Mouse (Mus musculus): ENCODE results near the gene Slbp.

Slbp gene

DNA sequence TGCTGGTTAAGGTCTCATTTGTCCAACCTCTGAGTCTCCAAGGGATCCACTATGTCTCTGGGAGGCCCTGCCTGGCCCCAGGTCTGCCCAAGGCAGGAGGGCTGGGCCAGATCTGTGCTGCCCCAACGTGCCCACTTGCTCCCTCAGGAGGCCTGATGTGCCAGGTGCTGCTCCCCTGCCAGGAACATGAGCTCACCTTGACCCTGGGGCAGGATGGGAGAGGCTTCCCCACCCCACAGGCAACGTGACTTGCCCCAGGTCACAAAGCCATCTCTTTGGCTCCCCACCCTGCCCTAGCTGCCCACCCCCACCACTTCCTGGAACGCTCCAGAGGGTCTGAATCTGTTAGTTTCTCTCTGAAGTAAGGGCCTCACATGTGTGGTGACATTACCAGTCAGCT lies 28.7 kb upstream of the Slbp start:
- DNase-seq (ENCODE audit: low read depth, low spot score): no peak

DNA sequence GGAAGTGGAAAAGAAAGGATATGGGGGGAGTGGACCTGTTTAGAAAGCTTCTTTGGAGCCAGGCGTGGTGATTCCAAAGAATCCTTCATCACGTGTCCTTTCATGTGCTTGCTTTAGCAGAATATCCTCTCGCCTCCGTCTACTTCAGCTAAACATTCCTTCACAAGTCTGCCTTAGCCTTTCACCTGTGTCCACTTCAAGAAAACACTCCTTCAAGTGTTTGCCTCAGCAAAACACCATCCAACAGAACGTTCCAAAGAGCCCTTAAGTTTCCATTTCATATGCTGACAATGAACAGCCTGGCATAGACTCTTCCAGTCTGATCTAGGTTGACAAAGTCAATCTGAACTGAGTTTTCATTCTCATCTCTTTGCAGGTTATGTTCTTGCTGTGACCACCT lies 25.9 kb upstream of the Slbp start:
- no peak for DNase-seq (ENCODE audit: low read depth, low spot score)

DNA sequence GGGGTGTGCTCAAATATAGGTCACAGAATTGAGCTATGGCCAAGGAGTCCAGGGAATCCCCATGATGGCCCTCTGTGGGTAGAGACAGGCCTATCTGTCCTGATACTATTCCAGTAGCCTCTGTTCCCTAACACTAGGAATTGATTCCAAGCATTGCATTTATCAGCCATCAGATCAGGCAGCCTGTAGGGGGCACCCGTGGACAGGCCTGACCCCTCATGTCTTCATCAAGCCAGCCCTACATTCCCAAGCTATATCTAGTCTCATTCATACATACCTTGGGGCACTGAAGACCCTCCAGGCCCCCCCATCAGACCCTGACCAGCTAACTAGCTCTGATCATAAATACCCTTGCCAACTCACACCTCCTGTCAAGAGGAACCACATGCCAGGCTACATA lies 23.6 kb upstream of the Slbp start:
- DNase-seq (ENCODE audit: low read depth, low spot score): no peak

DNA sequence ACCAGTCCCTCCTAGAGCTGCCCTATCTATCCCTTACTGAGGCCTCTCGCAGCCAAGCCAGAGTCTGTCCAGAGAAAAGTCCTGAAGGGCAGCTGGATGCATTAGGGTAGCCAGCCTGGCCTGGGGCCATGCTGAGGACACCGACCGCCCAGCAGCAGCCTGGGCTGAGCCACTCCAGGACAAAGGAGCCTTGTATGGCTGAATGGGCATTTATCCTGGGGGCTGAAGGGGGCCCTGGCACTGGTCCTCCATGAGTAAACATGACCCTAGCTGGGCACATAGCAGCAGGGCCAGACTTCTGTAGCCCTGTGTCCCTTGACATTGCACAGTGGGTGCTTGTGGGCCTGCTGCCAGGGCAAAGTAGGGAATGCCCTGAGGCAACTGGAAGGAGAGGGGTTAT lies 22.1 kb upstream of the Slbp start:
- DNase-seq (ENCODE audit: low read depth, low spot score): no peak

DNA sequence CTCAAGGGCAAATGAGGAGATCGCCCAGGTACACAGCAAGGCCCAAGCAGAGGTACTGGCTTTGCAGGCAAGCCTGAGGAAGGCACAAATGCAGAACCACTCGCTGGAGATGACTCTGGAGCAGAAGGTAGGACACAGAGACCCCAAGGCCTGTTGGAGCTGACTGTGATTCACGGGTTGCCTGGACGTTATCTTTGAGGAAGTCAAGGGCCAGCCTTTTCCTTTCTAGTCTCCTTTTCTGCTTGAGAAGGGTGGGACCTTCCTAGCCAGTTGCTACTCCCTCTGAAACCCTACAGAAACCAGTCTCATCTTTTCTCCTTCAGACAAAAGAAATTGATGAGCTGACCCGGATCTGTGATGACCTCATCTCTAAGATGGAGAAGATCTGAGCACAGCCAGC lies 19.3 kb upstream of the Slbp start:
- DNase-seq (ENCODE audit: low read depth, low spot score): no peak

DNA sequence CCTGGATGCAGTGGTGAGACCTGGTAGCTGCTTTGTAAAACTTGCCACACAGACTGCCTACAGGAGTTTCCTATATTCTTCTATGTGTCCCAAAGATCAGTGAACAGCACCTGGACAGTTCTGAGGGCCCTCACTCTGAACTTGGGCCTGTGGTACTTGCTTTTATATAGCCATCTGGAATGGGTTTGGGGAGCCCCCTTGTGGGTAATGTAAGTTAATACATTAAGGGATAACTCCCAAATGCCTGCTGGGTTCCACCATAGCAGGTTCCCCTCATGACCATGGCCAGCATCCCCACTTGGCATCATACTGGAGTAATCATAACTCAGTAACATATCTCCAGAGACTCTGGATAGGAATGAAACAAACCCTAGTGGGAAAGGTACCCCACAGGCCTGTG lies 15.8 kb upstream of the Slbp start:
- DNase-seq (ENCODE audit: low read depth, low spot score): no peak

DNA sequence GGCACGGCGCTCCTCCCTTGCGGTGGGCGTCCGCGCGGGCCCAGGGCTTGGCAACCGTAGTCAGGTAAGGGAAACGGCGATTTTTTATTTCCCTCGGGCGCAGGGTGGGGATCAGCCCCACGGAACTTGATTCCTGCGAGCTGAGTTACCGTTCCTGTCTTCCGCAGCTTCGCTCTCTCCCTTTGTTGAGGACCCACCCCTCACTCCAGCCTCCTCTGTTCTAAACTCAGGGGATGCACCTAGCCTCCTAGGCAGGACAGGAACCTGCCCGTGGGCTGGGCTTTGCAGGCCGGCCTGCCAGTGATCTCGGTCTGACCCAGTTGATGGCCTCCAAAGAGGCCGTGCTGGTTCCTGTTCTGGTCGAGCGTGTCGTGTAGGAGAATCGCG lies 6.3 kb upstream of the Slbp start:
- DNase-seq (ENCODE audit: low read depth, low spot score): no peak

DNA sequence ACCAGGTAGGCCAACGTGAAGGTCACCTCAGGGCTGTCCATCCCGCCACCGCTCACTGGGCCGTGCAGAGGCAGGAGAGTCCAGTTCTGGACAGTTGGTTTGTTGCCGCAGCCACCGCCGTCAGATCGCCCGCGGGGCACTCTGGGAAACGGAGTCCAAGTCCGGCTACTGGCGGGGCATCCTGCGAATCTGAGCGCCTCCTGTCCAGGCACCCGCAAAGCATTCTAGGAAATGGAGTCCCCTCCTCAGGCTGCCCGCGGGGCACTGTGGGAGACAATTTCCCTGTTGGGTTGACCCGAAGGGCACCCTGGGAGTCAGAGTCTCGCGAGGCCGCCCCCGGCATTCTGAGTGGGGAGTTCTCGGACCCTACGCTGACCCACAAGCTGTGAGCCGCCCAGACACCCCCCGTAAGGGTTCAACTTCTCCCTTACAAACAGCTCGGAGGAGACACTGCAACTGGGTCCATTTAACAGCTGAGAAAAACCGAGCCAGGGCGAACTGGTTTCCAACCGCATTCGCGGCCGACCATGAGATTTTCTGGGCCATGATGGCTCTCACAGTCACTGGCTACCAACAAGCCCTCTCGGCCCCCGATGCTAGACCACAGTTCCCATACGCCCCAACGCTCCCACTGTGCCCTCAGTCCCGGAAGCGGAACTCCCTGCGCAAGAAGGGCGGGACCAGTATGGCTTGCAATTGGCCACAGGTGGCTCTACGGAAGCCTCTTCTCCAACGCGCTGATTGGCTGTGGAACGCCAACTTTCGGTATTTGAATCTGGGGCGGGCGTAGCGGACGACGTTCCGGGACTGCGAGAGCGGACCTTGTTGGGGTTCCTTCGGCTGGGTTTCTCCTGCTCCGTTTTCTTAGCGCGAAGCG lies 5.7 kb upstream of the Slbp start, which contains the start of the genes Tacc3 and Tmem129:
Gene Tacc3 (plus strand): TSS at position 342 of the 877 bp plus-strand sequence.
Gene Tmem129 (minus strand): TSS at position 630 of the 877 bp plus-strand sequence.
- DNase-seq (ENCODE audit: low read depth, low spot score): peak; percentile 92

DNA sequence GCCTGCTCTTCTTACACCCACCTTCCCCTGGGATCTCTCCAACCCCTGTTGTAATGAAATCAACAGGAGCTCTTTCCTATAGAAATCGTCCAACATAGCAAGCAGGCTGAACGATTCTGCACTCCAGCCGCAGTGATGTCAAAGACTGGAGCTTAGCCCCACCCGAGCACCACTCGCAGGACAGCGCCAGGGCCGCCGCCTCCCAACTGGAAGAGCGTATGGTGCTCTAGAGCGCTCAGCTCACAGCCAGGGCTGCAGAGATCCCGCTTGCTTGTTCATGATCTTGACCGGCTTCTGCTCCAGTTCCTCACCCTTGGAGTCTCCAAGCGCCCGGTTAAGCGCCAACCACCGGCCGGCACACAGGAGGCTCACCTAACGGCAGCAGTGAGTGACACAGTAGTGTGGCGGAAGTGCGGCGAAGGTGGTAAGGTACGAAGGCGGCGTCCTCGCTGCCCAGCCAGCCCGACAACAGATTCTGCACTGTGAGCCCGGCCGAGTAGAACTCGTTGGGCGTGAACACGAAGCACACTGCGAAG lies 4.9 kb upstream of the Slbp start:
- DNase-seq (ENCODE audit: low read depth, low spot score): no peak

DNA sequence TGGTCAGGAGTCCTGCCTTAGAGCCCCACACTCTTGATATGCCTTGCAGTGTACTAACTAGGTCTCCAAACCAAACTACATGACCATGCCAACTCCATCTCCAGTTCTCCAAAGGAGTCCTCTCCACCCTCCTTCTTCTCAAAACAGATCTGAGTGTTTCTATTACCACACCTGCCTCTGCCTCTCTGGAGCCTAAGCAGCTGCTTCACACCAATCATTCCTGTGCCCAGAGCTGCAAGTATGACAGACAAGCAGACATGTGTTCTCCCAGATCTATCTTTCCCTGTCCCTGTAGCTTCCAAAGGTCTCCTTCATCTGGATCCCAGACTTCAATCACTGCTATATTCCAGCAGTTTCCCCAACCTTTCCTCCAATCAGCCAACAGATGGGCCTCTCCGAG lies 4.4 kb upstream of the Slbp start:
- no peak for DNase-seq (ENCODE audit: low read depth, low spot score)

DNA sequence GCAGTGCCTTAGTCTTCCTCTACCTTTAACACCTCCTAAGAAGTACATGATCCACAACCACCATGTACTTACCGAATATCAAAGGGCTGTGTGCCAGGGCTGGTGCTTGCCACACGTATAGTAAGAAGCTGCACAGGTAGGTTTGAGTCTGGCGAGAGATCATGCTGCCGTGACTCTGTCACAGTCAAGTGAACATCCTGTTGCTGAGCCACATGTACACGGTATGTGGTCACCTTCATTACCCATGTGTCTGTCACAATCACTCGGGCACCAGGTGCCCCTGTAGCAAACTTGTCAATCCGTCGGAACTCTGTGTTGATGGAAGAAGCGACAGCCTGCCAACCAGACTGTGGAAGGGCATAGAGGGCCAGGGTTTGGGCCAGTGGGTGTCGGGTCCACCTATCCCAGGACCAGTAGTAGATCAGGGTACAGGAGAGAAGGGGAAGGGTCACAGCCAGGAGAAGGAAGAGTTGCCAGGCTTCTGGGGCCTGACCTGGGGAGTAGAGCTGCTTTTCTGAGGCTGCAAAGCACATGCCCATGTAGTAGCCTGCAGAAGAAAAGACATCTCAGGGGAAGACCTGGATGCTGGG lies 3.0 kb upstream of the Slbp start:
- DNase-seq (ENCODE audit: low read depth, low spot score): no peak

DNA sequence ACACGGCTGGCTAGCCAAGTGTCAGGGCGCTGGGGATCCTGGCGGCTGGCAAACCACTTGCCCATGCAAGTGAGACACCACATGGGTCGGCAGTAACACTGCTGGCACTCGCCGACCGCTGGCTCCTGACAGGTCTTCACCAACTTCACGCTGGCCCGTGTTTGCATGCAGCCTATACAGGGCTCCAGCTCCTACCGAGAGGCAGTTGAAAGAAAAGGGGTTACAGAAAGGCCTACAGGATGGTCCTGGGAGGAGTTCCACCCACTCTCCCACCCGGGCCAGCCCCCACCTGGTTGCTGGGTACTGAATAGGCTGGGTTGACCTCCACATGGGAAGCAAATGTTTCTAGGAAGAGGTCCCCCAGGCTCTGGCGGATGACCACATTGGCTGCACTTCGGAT lies 2.0 kb upstream of the Slbp start:
- DNase-seq (ENCODE audit: low read depth, low spot score): no peak

DNA sequence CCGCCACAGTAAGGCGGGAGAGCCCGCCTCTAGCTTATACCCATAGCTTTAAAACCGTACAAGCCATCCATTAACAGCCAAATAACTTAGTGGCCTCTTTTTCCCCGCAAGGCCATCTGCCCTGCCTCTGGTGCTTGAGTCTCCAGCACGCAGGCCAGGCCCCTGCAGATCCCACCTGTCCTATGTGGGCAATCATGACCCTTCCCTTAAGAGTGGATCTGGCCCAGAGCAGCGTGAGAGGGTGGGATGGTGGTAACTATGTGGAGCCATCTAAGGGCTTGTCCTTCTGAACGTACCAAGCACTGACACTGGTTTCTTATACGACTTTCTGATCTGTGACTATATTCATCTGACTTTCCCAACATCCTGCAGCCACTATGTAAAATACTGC lies 404 bp upstream of the Slbp start:
- no peak for DNase-seq (ENCODE audit: low read depth, low spot score)

DNA sequence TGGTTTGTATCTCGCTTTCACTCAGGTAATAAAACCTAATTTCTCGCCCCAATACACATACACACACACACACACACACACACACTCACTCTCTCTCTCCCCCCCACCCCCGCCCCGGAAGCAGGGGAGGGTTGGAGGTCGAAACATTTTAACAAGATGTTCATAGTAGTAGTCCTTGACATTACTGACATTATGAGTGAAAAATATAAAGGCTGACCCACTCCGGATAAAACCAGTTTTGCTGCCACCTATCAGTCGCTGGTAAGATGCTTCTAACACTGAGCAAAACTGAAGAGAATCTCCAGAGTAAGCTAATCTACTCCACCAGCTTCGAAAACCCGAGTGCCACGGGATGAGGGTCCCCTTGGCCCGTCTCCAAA lies 843 bp downstream of the Slbp start:
- no peak for DNase-seq (ENCODE audit: low read depth, low spot score)

DNA sequence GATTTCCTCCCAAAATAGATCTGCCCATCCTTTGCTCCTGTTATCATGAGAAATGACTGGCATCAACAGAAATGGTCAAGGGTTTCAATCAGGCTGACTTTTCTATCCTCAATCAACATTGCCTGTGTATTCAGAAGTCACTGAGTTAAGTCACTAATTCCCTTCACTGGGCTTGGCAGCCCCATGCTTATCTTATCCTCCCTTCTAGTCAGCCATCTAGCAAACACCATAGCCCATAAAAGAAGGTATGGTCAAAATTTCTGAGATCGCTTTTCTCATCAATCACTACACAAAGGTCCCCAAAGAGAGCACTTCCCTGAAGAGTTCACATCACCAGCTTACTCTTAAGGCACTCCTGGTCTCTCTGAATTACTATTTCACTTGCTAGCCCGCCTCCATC lies 1.4 kb downstream of the Slbp start:
- no peak for DNase-seq (ENCODE audit: low read depth, low spot score)

DNA sequence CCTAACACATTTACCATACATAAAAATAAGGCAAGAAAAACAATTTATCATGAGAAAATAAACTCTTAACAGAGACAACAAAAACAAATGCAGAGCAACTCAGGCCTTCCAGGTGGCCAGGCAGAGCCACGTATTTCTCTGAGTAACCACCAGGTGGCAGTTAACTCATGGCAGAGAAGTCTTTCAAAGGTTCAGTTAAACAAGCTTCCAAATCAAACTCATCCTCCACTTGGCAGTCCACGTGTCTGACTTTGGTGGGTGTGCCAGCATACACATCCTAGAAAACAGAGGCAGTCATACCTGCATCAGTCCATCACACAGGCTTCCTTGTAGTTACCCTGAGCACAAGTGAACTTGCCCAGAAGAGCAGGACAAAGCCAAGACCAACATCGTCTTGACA lies 11.7 kb downstream of the Slbp start:
- peak; percentile 24 for DNase-seq (ENCODE audit: low read depth, low spot score)

DNA sequence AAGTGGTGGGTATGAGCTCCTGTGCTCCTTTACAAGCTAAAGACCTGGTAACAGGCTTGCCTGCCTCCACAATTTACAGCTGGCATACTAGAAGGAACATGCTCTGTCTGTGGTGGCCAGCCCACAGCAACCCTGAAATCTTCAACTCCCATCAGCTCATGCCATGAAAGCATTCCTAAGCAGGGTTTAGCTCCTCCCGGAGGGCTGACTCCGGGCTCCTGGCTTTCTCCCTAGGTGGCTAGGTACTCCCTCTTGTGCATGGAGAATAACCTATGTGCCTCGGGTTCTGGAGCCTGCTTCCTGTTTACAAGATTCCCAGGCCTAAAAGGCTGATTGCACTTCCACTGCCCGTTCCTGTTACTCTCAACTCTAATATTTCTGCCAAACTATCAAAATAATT lies 13.5 kb downstream of the Slbp start:
- DNase-seq (ENCODE audit: low read depth, low spot score): no peak

DNA sequence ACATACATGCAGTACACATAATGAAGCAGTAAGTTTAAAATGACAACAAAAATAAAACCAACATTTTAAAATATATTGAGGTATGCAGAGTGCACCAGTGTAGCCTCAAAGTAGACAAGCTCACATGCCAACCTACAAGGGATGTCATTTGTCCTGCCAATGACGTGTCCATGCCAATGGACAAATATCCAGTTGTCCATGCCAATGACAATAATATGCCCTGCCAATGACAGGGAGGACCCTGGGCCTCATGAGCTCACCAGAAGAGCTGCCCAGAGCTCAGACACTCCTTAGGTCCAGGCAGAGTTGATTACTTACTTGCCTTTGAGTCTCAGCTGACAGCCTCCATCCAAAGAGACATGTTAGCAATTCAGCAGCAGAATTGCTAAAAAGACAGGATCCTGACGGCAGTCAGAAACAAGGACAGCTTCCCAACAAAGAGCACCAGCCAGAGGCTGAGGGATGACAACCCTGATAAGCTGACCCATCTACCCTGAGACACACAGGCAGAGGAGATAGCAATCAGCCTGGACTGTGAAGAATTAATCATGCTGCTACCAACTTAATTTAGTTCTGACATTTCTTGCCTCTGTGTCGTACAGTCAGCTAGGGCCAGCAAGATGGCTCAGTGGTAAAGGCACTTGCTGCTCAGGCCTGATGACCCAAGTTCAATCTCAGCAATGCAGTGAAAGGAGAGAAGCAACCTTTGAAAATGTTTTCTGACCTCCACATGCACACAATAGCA lies 14.6 kb downstream of the Slbp start:
- no peak for DNase-seq (ENCODE audit: low read depth, low spot score)

DNA sequence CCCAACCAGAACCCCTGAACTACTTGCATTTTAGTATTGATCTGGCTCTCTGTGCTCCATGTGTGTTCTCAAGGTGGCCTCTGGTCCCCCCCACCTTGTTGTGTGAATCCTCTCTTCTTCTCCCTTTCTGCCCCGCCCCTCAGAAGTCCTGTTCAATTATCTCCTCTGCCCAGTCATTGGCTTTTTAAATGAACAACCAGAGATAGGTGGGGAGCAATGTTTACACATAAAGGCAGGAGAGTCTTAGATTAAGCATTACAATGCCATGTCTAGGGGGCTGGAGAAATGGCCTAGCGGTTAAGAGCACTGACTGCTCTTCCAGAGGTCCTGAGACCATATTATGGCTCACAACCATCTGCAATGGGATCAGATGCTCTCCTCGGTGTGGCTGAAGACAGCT lies 17.0 kb downstream of the Slbp start:
- DNase-seq (ENCODE audit: low read depth, low spot score): no peak

DNA sequence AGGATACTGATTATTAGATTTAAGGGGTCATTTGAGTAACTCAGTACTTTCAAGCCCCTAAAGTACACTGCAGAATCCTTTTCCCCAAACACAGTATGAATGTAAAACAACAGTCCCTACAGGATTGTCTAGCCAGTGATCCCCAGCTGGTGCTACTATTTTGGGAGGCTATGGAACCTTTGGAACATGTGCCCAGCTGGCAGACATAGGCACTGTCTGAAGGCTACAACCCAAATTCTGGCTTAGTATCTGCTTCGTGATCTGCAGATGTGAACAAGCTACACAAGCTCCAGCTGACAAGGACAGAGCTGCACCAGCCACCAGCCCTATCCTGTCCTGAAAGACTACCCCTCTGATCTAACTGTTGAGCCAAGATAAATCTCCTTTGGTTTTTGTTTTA lies 19.8 kb downstream of the Slbp start:
- no peak for DNase-seq (ENCODE audit: low read depth, low spot score)

DNA sequence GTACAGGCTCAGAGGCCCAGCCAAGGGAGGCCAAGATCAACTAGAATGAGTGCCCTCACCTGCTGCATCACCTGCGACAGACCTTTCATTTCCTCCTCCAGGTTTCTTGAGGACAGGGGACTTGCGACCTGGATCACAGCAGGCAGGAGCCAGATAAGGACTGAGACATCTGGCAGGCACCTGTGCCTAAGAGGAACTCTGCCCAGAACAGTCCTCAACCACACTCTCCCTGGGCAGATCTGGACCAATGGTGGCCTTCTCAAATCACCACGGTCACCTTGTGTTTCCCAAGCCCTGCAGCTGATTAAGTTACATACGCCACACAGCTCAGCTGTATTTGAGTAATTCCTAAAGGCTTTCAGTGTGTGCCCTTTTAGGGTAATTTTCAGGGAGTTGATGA lies 21.8 kb downstream of the Slbp start:
- no peak for DNase-seq (ENCODE audit: low read depth, low spot score)

DNA sequence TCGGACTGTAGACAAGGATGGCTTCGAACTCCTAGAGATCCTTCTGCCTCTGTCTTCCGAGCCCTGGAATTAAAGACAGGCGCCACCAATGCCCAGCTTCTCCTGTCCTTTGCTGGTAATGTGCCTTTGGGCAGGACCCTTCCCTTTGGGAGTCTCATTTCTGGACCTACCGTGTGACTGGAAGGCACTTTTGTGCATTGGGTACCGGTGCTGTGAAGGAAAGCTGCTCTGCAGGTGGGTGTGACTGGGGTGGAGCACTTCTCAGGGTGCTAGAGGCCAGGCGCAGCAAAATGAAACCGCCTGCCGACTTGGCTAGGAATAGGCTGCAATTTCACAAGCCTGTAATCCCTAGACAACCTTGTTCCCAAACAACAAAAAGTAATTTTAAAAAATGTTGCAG lies 22.3 kb downstream of the Slbp start:
- peak; percentile 18 for DNase-seq (ENCODE audit: low read depth, low spot score)

All from WW6 (cell line).